Mouse (Mus musculus): ENCODE data around the gene Kctd19.

Kctd19 gene

GRCm38 (mm10) chr8:105359208-105359607 is 54.1 kb downstream of the Kctd19 start:
- DNase-seq (ENCODE audit: low spot score in 2 of 2), result no peak

- DNase-seq (ENCODE audit: low spot score in 2 of 2), result no peak
These were observed 56.6 kb downstream of the Kctd19 start for GRCm38 (mm10) chr8:105356681-105357080.

- DNase-seq (ENCODE audit: low spot score in 2 of 2), result no peak
These were observed 57.9 kb downstream of the Kctd19 start for GRCm38 (mm10) chr8:105355179-105356024.

GRCm38 (mm10) chr8:105354549-105354948 is 58.8 kb downstream of the Kctd19 start:
- DNase-seq (ENCODE audit: low spot score in 2 of 2), result no peak

- DNase-seq (ENCODE audit: low spot score in 2 of 2), result no peak
These were observed 59.6 kb downstream of the Kctd19 start for GRCm38 (mm10) chr8:105353583-105354135.

- DNase-seq (ENCODE audit: low spot score in 2 of 2), result no peak
These were observed 63.1 kb downstream of the Kctd19 start for GRCm38 (mm10) chr8:105350186-105350585.

- peak in 1 of 2 experiments; percentile 20 for DNase-seq (ENCODE audit: low spot score in 2 of 2)
These were observed 64.1 kb downstream of the Kctd19 start for GRCm38 (mm10) chr8:105349096-105349771.

- peak in 1 of 2 experiments; percentile 29 for DNase-seq (ENCODE audit: low spot score in 2 of 2)
These were observed 64.7 kb downstream of the Kctd19 start, which contains the start of gene Slc9a5 for GRCm38 (mm10) chr8:105348450-105349095. Slc9a5 (plus strand) TSS chr8:105348843.

- peak; percentile 85 to 86 for DNase-seq (ENCODE audit: low spot score in 2 of 2)
These were observed 65.7 kb downstream of the Kctd19 start, which contains the start of gene Fhod1 for GRCm38 (mm10) chr8:105347428-105348221. Fhod1 (minus strand) TSS chr8:105347953.

GRCm38 (mm10) chr8:105346611-105347427 is 66.5 kb downstream of the Kctd19 start:
- DNase-seq (ENCODE audit: low spot score in 2 of 2), result peak in 1 of 2 experiments; percentile 12

GRCm38 (mm10) chr8:105345061-105345975 is 68.0 kb downstream of the Kctd19 start:
- no peak for DNase-seq (ENCODE audit: low spot score in 2 of 2)

GRCm38 (mm10) chr8:105343791-105344574 is 69.3 kb downstream of the Kctd19 start:
- no peak for DNase-seq (ENCODE audit: low spot score in 2 of 2)

- DNase-seq (ENCODE audit: low spot score in 2 of 2), result no peak
These were observed 70.5 kb downstream of the Kctd19 start for GRCm38 (mm10) chr8:105342768-105343167.

GRCm38 (mm10) chr8:105341399-105341798 is 71.9 kb downstream of the Kctd19 start:
- DNase-seq (ENCODE audit: low spot score in 2 of 2), result no peak

- DNase-seq (ENCODE audit: low spot score in 2 of 2), result no peak
These were observed 73.2 kb downstream of the Kctd19 start for GRCm38 (mm10) chr8:105339886-105340635.

GRCm38 (mm10) chr8:105338992-105339391 is 74.3 kb downstream of the Kctd19 start:
- no peak for DNase-seq (ENCODE audit: low spot score in 2 of 2)

GRCm38 (mm10) chr8:105336373-105337130 is 76.8 kb downstream of the Kctd19 start:
- no peak for DNase-seq (ENCODE audit: low spot score in 2 of 2)

All from natural killer cell, adult 2 months (primary cell).